11 mouse cellular contexts compared by ENCODE assay signal in genomic region chr2:166266507-166266906, GRCm38 (mm10).
DNase-seq lines count a peak whose midpoint lies in the region.
"Had no signal": no experiment of that assay in that cellular context is flagged by ENCODE, and none has a peak within 500 bp of the region (broad histone marks: within the 10 kb centered on the region; RNA-seq: fewer than 3 reads in every experiment).

No protein-coding gene starts in this region.

- peak; percentile 59 for DNase-seq in heart, postnatal 4 days
- DNase-seq in heart, adult 11 months, result no peak
- DNase-seq in urinary bladder, postnatal 14 days (ENCODE audit: low spot score), result peak; percentile 39
- DNase-seq in urinary bladder, postnatal 10 days (ENCODE audit: low spot score), result no peak
- peak; percentile 43 for DNase-seq in forelimb bud, embryonic 11.5 days (ENCODE audit: low read depth, low spot score)
- DNase-seq in thymus, adult 18-20 months, result no peak
- no peak for DNase-seq in layer of hippocampus, adult 9-10 months (ENCODE audit: low spot score)
- DNase-seq: cerebellum, adult 9-11 months; kidney, adult 9 months; lung, embryonic 14.5 days; thymus, postnatal 4 days had no signal

Comparison
In these comparisons a context has a peak if more than half of its experiments do, and no peak if none do; other contexts are left out.
1. DNase-seq: peak in heart, postnatal 4 days (single experiment), urinary bladder, postnatal 14 days (single experiment) and forelimb bud, embryonic 11.5 days (single experiment); none in heart, adult 11 months (single experiment), urinary bladder, postnatal 10 days (single experiment), thymus, adult 18-20 months (0 of 2) and layer of hippocampus, adult 9-10 months (single experiment).